Mouse (Mus musculus): Measurements from ENCODE around the gene Phactr2. TPM values are rescaled to one million over a fixed set of nuclear protein-coding genes. Genes with fewer than 3 reads are reported as not detected.
"Not testable (repeated sequence)": the region's sequence is repeated elsewhere in the genome, so short reads cannot be mapped to it uniquely, and the experiment has no call there.

Phactr2 gene
- polyA plus RNA-seq, 1 experiment from 2014 or later: 28.8 TPM

DNA sequence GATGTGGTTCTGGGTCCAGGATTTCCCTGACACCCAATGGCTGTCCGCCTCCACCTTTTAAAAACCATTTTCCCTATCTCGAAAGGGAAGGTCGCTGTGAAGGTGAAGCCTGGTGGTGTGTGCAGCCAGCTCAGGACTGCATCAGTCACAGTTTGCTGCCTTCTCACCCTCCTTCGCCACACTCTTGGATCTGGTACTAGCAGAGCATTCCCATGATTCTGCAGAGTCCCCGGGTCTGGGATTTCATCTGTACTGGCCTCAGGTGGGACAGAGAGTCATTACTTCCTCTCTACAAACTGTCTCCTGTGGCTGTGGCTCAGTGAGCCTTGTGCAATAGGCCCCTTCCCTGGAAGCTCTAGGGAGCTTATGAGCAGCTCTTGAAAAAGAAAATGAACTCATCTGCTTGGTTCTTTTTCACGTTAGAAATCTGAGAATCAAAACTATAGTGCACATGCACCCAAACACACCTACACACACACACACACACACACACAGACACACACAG is 6.1 kb downstream of the Phactr2 start:
- not testable (repeated sequence) for H3K9ac ChIP-seq (ENCODE audit: low read length); H3K9me3 ChIP-seq (ENCODE audit: control insufficient read depth, low read length); DNase-seq (ENCODE audit: low spot score); H3K4me1 ChIP-seq (ENCODE audit: control insufficient read depth, insufficient read depth, low read length); H3K36me3 ChIP-seq (ENCODE audit: control insufficient read depth, insufficient read depth, low read length); ATAC-seq (ENCODE audit: insufficient number of reproducible peaks, low FRiP score, low TSS enrichment, low read depth); H3K4me2 ChIP-seq (ENCODE audit: low read depth, severe bottlenecking); H3K4me3 ChIP-seq (ENCODE audit: low read depth, low read length); H3K27ac ChIP-seq (replicated peaks; ENCODE audit: low read depth, low read length); H3K27me3 ChIP-seq (ENCODE audit: control insufficient read depth, insufficient read depth, low read length)
- WGBS: 84% methylated on average over 6 of the region's 6 CpGs

- no peak overlapping the region for H3K27ac ChIP-seq (replicated peaks; ENCODE audit: low read depth, low read length)
- H3K4me3 ChIP-seq (ENCODE audit: low read depth, low read length): no peak overlapping the region
- no peak overlapping the region for H3K4me2 ChIP-seq (ENCODE audit: low read depth, severe bottlenecking)
- no peaks in the 10 kb centered on the region for H3K36me3 ChIP-seq (ENCODE audit: control insufficient read depth, insufficient read depth, low read length)
- H3K9ac ChIP-seq (ENCODE audit: low read length): no peak overlapping the region
- peaks cover 3% of the 10 kb centered on the region; the same call in 1 of the 2 replicates for H3K27me3 ChIP-seq (ENCODE audit: control insufficient read depth, insufficient read depth, low read length)
- H3K4me1 ChIP-seq (ENCODE audit: control insufficient read depth, insufficient read depth, low read length): no peaks in the 10 kb centered on the region
- no peak for ATAC-seq (ENCODE audit: insufficient number of reproducible peaks, low FRiP score, low TSS enrichment, low read depth)
- DNase-seq (ENCODE audit: low spot score): no peak
- 81% methylated on average over 5 of the region's 5 CpGs for WGBS
- H3K9me3 ChIP-seq (ENCODE audit: control insufficient read depth, low read length): no peaks in the 10 kb centered on the region
Measured at GRCm38 (mm10) chr10:13466925-13467324, 7.3 kb downstream of the Phactr2 start.

DNA sequence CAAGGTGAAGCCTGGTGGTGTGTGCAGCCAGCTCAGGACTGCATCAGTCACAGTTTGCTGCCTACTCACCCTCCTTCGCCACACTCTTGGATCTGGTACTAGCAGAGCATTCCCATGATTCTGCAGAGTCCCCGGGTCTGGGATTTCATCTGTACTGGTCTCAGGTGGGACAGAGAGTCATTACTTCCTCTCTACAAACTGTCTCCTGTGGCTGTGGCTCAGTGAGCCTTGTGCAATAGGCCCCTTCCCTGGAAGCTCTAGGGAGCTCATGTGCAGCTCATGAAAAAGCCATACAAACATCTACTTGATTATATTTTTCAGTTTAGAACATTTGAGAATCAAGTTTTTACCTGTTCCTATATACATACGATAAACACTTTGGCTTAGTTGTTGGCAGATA is 9.9 kb downstream of the Phactr2 start:
- not testable (repeated sequence) for H3K4me3 ChIP-seq (ENCODE audit: low read depth, low read length); H3K9ac ChIP-seq (ENCODE audit: low read length); H3K9me3 ChIP-seq (ENCODE audit: control insufficient read depth, low read length); H3K4me2 ChIP-seq (ENCODE audit: low read depth, severe bottlenecking); H3K27me3 ChIP-seq (ENCODE audit: control insufficient read depth, insufficient read depth, low read length); DNase-seq (ENCODE audit: low spot score); H3K4me1 ChIP-seq (ENCODE audit: control insufficient read depth, insufficient read depth, low read length); ATAC-seq (ENCODE audit: insufficient number of reproducible peaks, low FRiP score, low TSS enrichment, low read depth); H3K27ac ChIP-seq (replicated peaks; ENCODE audit: low read depth, low read length); H3K36me3 ChIP-seq (ENCODE audit: control insufficient read depth, insufficient read depth, low read length)
- 93% methylated on average over 3 of the region's 3 CpGs for whole genome bisulfite sequencing

DNA sequence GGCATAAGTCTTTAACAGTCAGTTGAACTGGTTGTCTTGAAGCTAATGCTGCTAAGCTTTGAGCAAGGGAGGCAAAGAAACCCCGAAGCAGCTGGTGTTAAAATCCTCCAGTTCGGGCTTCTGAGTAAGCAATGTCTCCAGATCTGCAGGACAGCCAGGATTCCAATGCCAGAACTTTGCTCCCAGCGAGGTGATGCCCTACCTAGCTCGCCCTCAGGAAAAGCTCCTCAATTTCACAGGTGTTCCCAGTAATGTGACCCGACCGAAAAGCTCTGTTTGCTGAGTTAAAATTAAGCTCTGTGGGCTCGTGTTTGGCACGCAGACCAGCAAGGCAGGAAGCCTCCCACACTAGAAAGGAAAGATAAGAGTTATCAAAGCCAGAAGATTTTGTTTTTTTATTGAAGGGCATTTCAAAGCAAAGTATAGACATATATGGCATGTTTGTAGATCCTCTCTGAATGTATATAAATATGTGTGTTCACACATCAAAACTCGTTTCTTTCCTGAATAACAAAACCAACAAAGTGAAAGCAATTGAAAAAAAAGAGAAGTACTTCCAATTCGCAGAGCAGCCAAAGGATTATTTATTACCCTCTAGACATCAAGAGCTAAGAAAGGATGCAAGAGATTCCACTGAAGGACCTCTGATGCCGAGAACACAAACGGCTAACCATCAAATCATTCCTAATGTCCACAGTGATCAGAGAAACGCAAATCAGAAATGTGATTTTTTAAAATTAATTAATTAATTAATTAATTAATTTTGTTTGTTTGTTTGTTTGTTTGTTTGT is 20.8 kb downstream of the Phactr2 start:
- Histone ChIP-seq H3K4me1 (ENCODE audit: control insufficient read depth, insufficient read depth, low read length) (no peaks in the 10 kb centered on the region), H3K9ac (ENCODE audit: low read length) (no peak overlapping the region), H3K4me2 (ENCODE audit: low read depth, severe bottlenecking) (no peak overlapping the region), H3K27ac (replicated peaks; ENCODE audit: low read depth, low read length) (no peak overlapping the region), H3K4me3 (ENCODE audit: low read depth, low read length) (no peak overlapping the region), H3K27me3 (ENCODE audit: control insufficient read depth, insufficient read depth, low read length) (no peaks in the 10 kb centered on the region), H3K9me3 (ENCODE audit: control insufficient read depth, low read length) (no peaks in the 10 kb centered on the region), H3K36me3 (ENCODE audit: control insufficient read depth, insufficient read depth, low read length) (no peaks in the 10 kb centered on the region)
- no peak for DNase-seq (ENCODE audit: low spot score)
- no peak for ATAC-seq (ENCODE audit: insufficient number of reproducible peaks, low FRiP score, low TSS enrichment, low read depth)
- 73% methylated on average over 13 of the region's 13 CpGs for WGBS

GRCm38 (mm10) chr10:13451640-13452039 is 22.6 kb downstream of the Phactr2 start:
- 84% methylated on average over 6 of the region's 6 CpGs for WGBS
- Histone ChIP-seq H3K27ac (replicated peaks; ENCODE audit: low read depth, low read length) (no peak overlapping the region), H3K36me3 (ENCODE audit: control insufficient read depth, insufficient read depth, low read length) (no peaks in the 10 kb centered on the region), H3K9me3 (ENCODE audit: control insufficient read depth, low read length) (no peaks in the 10 kb centered on the region), H3K4me1 (ENCODE audit: control insufficient read depth, insufficient read depth, low read length) (no peaks in the 10 kb centered on the region), H3K27me3 (ENCODE audit: control insufficient read depth, insufficient read depth, low read length) (no peaks in the 10 kb centered on the region), H3K4me2 (ENCODE audit: low read depth, severe bottlenecking) (no peak overlapping the region), H3K4me3 (ENCODE audit: low read depth, low read length) (no peak overlapping the region), H3K9ac (ENCODE audit: low read length) (no peak overlapping the region)
- DNase-seq (ENCODE audit: low spot score) (no peak), ATAC-seq (ENCODE audit: insufficient number of reproducible peaks, low FRiP score, low TSS enrichment, low read depth) (no peak)

DNA sequence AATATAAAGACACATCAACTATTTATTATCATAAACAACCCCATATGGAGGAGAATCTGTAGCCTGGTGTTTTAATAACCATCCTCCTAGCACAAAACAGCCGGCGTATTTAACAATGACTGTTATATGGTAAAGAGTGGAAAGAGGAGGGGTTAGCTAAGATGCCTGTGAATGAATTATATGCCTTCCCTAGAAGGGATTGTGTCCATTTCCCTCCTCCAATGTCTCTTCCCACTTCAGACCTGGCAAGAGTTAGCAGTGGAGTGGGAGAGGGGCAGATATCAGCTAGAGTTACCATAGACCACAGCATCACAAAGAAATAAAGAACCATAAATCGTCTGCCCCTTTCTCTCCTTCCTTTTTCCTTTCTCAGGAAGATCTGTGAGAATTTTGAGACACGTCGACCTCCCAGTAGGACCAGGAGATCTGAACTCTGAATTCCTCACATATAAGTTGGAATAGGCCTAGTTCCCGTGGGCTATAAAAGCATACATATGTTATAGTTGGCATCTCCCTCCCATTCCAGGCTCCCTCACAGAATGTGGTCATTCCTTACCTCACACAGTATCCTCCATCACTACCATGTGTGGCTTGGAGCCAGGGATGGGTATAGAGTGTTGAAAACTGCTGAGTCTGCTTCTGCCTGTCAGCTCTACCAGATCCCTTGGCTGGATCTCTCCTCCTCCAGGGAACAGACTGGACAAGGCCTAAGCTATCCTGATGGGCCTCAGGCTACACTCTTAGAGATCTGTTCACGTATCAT is 25.7 kb downstream of the Phactr2 start:
- Histone ChIP-seq H3K4me1 (ENCODE audit: control insufficient read depth, insufficient read depth, low read length) (no peaks in the 10 kb centered on the region), H3K27ac (replicated peaks; ENCODE audit: low read depth, low read length) (no peak overlapping the region), H3K27me3 (ENCODE audit: control insufficient read depth, insufficient read depth, low read length) (no peaks in the 10 kb centered on the region), H3K4me2 (ENCODE audit: low read depth, severe bottlenecking) (no peak overlapping the region), H3K9me3 (ENCODE audit: control insufficient read depth, low read length) (no peaks in the 10 kb centered on the region), H3K9ac (ENCODE audit: low read length) (no peak overlapping the region), H3K36me3 (ENCODE audit: control insufficient read depth, insufficient read depth, low read length) (no peaks in the 10 kb centered on the region), H3K4me3 (ENCODE audit: low read depth, low read length) (no peak overlapping the region)
- 80% methylated on average over 7 of the region's 7 CpGs for WGBS
- no peak for ATAC-seq (ENCODE audit: insufficient number of reproducible peaks, low FRiP score, low TSS enrichment, low read depth)
- DNase-seq (ENCODE audit: low spot score): no peak

DNA sequence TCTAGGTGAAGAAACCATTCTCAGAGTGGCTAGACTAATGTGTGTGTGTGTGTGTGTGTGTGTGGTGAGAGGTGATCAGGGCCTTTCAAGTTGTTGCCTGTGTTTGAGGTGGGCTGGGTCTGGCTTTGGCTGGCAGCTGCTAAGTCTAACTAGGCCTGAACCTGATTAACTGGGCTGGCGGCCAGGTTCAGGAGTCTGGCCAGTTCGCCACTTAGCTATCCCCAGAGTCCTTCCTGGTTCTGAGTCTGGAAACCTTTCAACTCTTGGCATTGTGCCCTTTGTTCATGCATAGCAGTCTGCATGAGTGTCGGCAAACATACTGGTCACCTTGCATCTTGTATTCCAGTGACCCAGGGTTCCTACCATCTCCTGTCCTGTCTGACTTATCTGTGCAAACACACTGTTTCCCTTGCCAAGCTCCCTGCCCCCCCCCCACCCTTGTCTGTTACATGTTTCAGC is 27.4 kb downstream of the Phactr2 start:
- Histone ChIP-seq H3K36me3 (ENCODE audit: control insufficient read depth, insufficient read depth, low read length) (no peaks in the 10 kb centered on the region), H3K27ac (replicated peaks; ENCODE audit: low read depth, low read length) (no peak overlapping the region), H3K27me3 (ENCODE audit: control insufficient read depth, insufficient read depth, low read length) (no peaks in the 10 kb centered on the region), H3K4me2 (ENCODE audit: low read depth, severe bottlenecking) (no peak overlapping the region), H3K4me1 (ENCODE audit: control insufficient read depth, insufficient read depth, low read length) (no peaks in the 10 kb centered on the region), H3K9ac (ENCODE audit: low read length) (no peak overlapping the region), H3K4me3 (ENCODE audit: low read depth, low read length) (no peak overlapping the region), H3K9me3 (ENCODE audit: control insufficient read depth, low read length) (no peaks in the 10 kb centered on the region)
- ATAC-seq (ENCODE audit: insufficient number of reproducible peaks, low FRiP score, low TSS enrichment, low read depth) (no peak), DNase-seq (ENCODE audit: low spot score) (no peak)
- 66% methylated on average over 3 of the region's 3 CpGs for WGBS

GRCm38 (mm10) chr10:13444257-13444656 is 30.0 kb downstream of the Phactr2 start:
- Histone ChIP-seq H3K27me3 (ENCODE audit: control insufficient read depth, insufficient read depth, low read length) (no peaks in the 10 kb centered on the region), H3K4me2 (ENCODE audit: low read depth, severe bottlenecking) (no peak overlapping the region), H3K9ac (ENCODE audit: low read length) (no peak overlapping the region), H3K36me3 (ENCODE audit: control insufficient read depth, insufficient read depth, low read length) (no peaks in the 10 kb centered on the region), H3K4me1 (ENCODE audit: control insufficient read depth, insufficient read depth, low read length) (no peaks in the 10 kb centered on the region), H3K27ac (replicated peaks; ENCODE audit: low read depth, low read length) (no peak overlapping the region), H3K9me3 (ENCODE audit: control insufficient read depth, low read length) (no peaks in the 10 kb centered on the region), H3K4me3 (ENCODE audit: low read depth, low read length) (no peak overlapping the region)
- WGBS: 77% methylated on average over 5 of the region's 5 CpGs
- ATAC-seq (ENCODE audit: insufficient number of reproducible peaks, low FRiP score, low TSS enrichment, low read depth) (no peak), DNase-seq (ENCODE audit: low spot score) (no peak)

Measured in limb, embryonic 11.5 days (tissue).